Mouse (Mus musculus) heart, embryonic 10.5 days (tissue): ENCODE results near the gene Dffb. TPM values are rescaled to one million over a fixed set of nuclear protein-coding genes. Genes with fewer than 3 reads are reported as not detected.
"Not testable (repeated sequence)": the region's sequence is repeated elsewhere in the genome, so short reads cannot be mapped to it uniquely, and the experiment has no call there.

ENCODE experiments used
- DNase-seq: peaks from one replicate; pipeline ENCODE4 v3.0.0-alpha.2; 2017; ENCODE audit warnings: low spot score
- H3K27ac ChIP-seq: fragments of 300-500 bp; sonication (generic); 2 replicates; pipeline ENCODE4 v1.5.1; 2016; ENCODE audit warnings: mild to moderate bottlenecking
- H3K27me3 ChIP-seq: fragments of 300-500 bp; sonication (generic); 2 replicates; pipeline ENCODE4 v1.6.1; 2016; ENCODE audit warnings: mild to moderate bottlenecking; ENCODE audit not compliant: poor library complexity, insufficient read depth, severe bottlenecking
- H3K36me3 ChIP-seq: fragments of 300-500 bp; sonication (generic); 2 replicates; pipeline ENCODE4 v1.6.1; 2016; ENCODE audit warnings: mild to moderate bottlenecking, moderate library complexity
- H3K4me1 ChIP-seq: fragments of 300-500 bp; sonication (generic); 2 replicates; pipeline ENCODE4 v1.6.1; 2016; ENCODE audit warnings: mild to moderate bottlenecking
- H3K4me3 ChIP-seq: fragments of 300-500 bp; sonication (generic); 2 replicates; pipeline ENCODE4 v1.5.1; 2016; ENCODE audit warnings: mild to moderate bottlenecking, moderate library complexity
- H3K9me3 ChIP-seq: fragments of 300-500 bp; sonication (generic); 2 replicates; pipeline ENCODE4 v1.6.1; 2016; ENCODE audit warnings: mild to moderate bottlenecking, moderate library complexity
- WGBS: fragments of 180-500 bp; shearing (Covaris S2); methylation state at CpG from one replicate; pipeline ENCODE4 v1.1.7; 2016; 5-methylcytosine and 5-hydroxymethylcytosine counted together
- polyA plus RNA-seq: library from polyadenylated mRNA; unstranded; fragments of >200 nt; fragmentation: Nextera tagmentation; extraction: Ambion mirVana; gene quantifications from 2 replicates; pipeline ENCODE4 v1.2.1, GENCODE M21; 2016

Dffb gene
- polyA plus RNA-seq, 1 experiment from 2014 or later = 9.3 TPM

DNA sequence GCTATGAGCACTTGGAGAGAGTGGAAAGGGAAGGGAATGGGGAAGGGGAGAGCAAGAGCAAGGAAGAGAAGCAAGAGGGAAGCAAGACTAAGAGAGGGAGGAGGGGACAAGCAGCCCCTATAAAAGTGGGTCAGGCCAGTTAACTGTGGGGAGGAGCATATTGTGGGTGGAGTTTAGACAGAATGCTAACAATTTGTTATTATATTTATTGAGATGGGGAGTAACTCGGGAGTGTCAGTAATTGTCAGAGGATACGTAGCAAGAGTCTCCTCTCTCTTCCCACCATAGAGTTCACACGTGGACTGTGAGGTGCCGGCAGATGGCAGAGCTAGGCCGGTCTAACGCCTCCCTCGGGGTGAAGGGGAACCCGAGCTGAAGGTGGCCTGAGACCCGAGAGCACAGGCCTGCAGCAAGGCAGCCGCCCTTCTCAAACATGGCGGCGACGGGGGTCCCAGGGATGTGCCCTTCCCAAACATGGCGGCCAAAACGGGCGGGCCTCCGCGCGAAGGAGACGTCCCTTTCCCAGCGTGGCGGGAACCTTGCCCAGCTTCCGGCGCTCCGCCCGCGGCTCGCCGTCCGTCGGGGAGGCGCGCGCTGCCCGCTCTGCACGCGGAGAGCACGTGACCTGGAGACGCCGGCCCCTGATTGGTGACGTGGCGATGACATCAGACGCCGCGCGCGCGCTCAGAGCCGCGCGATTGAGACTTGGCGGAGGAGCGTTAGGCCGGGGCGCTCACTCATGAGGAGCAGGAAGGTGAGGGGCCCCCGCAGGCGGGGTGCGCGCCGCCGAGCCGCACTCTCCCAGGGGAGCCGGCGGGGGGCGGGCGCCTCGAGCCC, 18.1 kb downstream of the Dffb start, which contains the start of gene A430005L14Rik:
Gene A430005L14Rik, plus strand, starts transcription at position 669 of the 837 bp plus-strand sequence.
- Histone ChIP-seq H3K36me3 (peaks cover 25% of the 10 kb centered on the region), H3K4me1 (peaks cover 19% of the 10 kb centered on the region), H3K9me3 (no peaks in the 10 kb centered on the region), H3K27ac (peak within 1 kb of the TSS; percentile 91), H3K4me3 (peak within 1 kb of the TSS; percentile 71), H3K27me3 (peaks cover 30% of the 10 kb centered on the region)
- peak; percentile 98 for DNase-seq
- WGBS = 2% methylated on average over 65 of the region's 67 CpGs

DNA sequence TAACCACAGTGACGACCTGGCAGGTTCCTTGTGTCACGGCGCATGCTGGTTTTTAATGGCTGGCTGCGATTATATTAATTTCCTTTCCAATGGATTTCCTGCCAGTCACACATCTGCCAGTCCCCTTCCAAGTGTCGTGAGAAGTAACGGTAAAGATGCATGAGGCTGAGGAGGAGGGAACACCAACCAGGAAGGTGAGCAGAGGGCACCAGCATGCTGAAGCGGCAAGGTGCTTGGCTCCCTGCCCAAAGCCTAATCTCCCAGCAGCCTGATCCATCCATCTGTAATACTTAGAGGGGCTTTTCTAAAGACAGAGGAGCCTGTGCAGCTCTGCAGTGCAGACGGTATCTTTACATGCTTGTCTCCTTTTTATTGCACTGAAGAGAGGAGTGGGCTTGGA, 19.3 kb downstream of the Dffb start:
- no peak for DNase-seq
- H3K4me1 ChIP-seq = peaks cover 19% of the 10 kb centered on the region
- peaks cover 32% of the 10 kb centered on the region for H3K27me3 ChIP-seq
- H3K36me3 ChIP-seq = peaks cover 13% of the 10 kb centered on the region
- no peak overlapping the region for H3K4me3 ChIP-seq
- H3K9me3 ChIP-seq = no peaks in the 10 kb centered on the region
- H3K27ac ChIP-seq = no peak overlapping the region
- WGBS = 90% methylated on average over 8 of the region's 8 CpGs

DNA sequence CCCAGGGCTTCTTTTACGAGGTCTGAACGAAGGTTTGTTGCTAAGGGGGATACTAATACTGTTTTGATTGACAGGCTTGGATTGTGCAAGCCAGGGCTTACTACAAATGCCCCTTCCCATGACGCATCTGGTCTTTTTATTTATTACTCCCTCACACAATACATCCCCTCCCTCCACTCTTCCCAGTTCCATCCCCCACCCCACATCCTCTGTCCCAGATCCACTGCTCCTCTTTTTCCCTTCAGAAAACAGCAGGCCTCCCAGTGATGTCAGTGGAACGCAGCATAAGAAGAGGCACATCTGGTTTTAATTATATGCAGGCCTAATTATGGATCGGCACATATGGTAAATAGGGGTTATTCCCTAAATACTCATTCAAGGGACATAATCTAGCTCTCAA, 23.2 kb downstream of the Dffb start:
- H3K9me3 ChIP-seq = no peaks in the 10 kb centered on the region
- H3K36me3 ChIP-seq = no peaks in the 10 kb centered on the region
- peaks cover 58% of the 10 kb centered on the region for H3K27me3 ChIP-seq
- H3K27ac ChIP-seq = no peak overlapping the region
- H3K4me3 ChIP-seq = no peak overlapping the region
- WGBS = 58% methylated on average over 5 of the region's 5 CpGs
- no peak for DNase-seq
- 0 out of 2 replicates have a peak, but pooled peaks cover 3% of the 10 kb centered on the region for H3K4me1 ChIP-seq

DNA sequence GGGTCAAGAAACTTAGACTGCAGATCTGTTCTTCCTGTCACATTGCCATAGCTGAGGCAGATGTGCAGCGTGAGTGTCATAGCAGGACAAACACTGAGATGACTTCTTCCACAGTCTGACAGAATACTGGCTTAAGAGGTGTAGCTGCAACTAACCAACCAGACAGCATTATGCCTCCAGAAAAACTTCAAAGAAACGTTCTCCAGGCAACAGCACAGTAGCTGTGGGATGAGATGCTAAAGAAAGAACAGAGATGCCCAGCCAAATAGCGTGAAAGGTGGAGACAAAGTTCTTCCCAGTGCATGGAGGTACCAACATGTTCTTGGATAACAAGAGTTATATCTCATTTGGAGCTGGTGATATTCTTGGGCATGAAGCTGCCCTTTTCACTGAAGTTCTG, 23.8 kb downstream of the Dffb start:
- H3K9me3 ChIP-seq = no peaks in the 10 kb centered on the region
- H3K27ac ChIP-seq = no peak overlapping the region
- H3K27me3 ChIP-seq = peaks cover 64% of the 10 kb centered on the region
- H3K4me3 ChIP-seq = no peak overlapping the region
- no peak for DNase-seq
- no peaks in the 10 kb centered on the region for H3K36me3 ChIP-seq
- WGBS = 55% methylated on average over 3 of the region's 3 CpGs
- no peaks in the 10 kb centered on the region for H3K4me1 ChIP-seq

DNA sequence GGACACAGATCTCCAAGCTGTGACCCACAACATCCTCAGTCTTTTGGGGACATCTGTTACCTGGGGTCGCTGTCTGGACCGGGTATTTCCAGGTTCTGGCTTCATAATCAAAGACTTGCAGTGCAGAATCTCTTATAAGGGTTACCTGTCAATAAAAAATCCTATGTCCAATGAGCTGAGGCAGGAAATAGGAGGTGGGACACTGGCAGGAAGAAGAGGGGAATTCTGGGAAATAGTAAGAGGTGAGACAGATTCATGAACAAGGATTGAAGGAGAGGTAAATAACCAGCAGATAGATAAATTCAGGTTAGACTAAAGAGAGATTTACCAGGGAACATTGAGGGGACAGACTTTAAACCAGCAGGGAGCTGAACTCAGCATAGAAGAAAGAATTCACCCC, 24.6 kb downstream of the Dffb start:
- DNase-seq = no peak
- no peaks in the 10 kb centered on the region for H3K36me3 ChIP-seq

DNA sequence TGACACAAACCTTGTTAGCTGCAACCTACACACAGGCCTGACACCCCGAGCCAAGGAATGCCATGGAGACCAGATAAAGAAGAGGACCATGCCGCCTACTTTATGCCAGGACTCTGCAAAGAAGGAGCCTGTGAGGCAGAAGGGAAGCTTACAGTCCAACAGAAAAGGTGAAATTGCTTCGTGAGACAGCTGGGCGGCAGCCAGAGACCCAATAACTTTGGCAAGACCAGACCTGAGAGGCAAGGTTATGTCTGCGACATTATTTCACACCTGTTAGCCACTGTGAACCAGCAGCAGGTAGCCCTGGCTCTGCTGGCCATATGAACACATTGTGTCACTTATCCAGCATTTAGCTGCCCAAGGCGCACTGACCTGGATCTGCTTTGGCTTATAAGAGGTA, 29.2 kb downstream of the Dffb start:
- no peaks in the 10 kb centered on the region for H3K9me3 ChIP-seq
- H3K27ac ChIP-seq = no peak overlapping the region
- no peak overlapping the region for H3K4me3 ChIP-seq
- H3K36me3 ChIP-seq = no peaks in the 10 kb centered on the region
- peaks cover 45% of the 10 kb centered on the region for H3K27me3 ChIP-seq
- 76% methylated on average over 6 of the region's 6 CpGs for WGBS
- no peaks in the 10 kb centered on the region; the same call in 1 of the 2 replicates for H3K4me1 ChIP-seq
- no peak for DNase-seq

More for the DNA sequence above, 24.6 kb downstream of the Dffb start:
- 74% methylated on average over 2 of the region's 2 CpGs for WGBS
- no peak overlapping the region for H3K4me3 ChIP-seq
- H3K27me3 ChIP-seq = peaks cover 59% of the 10 kb centered on the region
- no peaks in the 10 kb centered on the region for H3K9me3 ChIP-seq
- no peak overlapping the region for H3K27ac ChIP-seq
- no peaks in the 10 kb centered on the region for H3K4me1 ChIP-seq

- peaks cover 41% of the 10 kb centered on the region for H3K27me3 ChIP-seq
- no peak overlapping the region for H3K4me3 ChIP-seq
- no peaks in the 10 kb centered on the region for H3K36me3 ChIP-seq
- H3K4me1 ChIP-seq = no peaks in the 10 kb centered on the region; the same call in 1 of the 2 replicates
- no peak for DNase-seq
- 44% methylated on average over 6 of the region's 6 CpGs for WGBS
- H3K9me3 ChIP-seq = no peaks in the 10 kb centered on the region
- no peak overlapping the region for H3K27ac ChIP-seq
Observed at GRCm38 (mm10) chr4:153944261-153944660, 30.7 kb downstream of the Dffb start.

GRCm38 (mm10) chr4:153943243-153943642, 31.7 kb downstream of the Dffb start:
- peaks cover 36% of the 10 kb centered on the region for H3K27me3 ChIP-seq
- DNase-seq = no peak
- 56% methylated on average over 4 of the region's 4 CpGs for WGBS

GRCm38 (mm10) chr4:153929921-153930320, 45.0 kb downstream of the Dffb start:
- no peak for DNase-seq
- H3K4me3 ChIP-seq = no peak overlapping the region
- no peaks in the 10 kb centered on the region for H3K9me3 ChIP-seq
- peaks cover 5% of the 10 kb centered on the region; the same call in 1 of the 2 replicates for H3K27me3 ChIP-seq
- no peaks in the 10 kb centered on the region for H3K4me1 ChIP-seq
- H3K27ac ChIP-seq = no peak overlapping the region
- WGBS = 71% methylated on average over 4 of the region's 4 CpGs
- H3K36me3 ChIP-seq = no peaks in the 10 kb centered on the region

More at GRCm38 (mm10) chr4:153943243-153943642, 31.7 kb downstream of the Dffb start:
- H3K27ac ChIP-seq = no peak overlapping the region
- H3K4me1 ChIP-seq = no peaks in the 10 kb centered on the region; the same call in 1 of the 2 replicates
- no peaks in the 10 kb centered on the region for H3K9me3 ChIP-seq
- H3K36me3 ChIP-seq = no peaks in the 10 kb centered on the region
- H3K4me3 ChIP-seq = no peak overlapping the region

DNA sequence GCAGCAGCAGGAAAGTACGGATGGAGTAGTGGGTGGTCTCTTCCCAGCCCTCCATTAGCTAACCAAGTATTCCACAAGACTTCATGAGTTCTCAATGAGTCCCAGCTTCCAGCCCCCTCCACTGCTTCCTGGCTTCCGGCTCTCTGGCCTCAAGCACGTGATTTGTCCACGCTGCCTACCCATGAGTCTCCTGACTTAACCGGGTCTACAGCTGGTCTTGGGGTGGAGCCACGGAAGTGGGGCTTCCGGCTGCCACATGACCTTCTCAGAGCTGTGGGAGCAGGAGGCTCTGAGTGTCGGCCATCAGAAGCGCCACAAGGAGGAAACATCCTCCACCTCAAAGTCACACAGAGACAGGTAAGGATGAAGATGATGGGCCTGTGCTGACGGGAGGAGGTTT, 45.5 kb downstream of the Dffb start:
- 70% methylated on average over 10 of the region's 10 CpGs for WGBS
- no peaks in the 10 kb centered on the region for H3K4me1 ChIP-seq
- H3K27me3 ChIP-seq = peaks cover 5% of the 10 kb centered on the region; the same call in 1 of the 2 replicates
- no peak for DNase-seq
- H3K36me3 ChIP-seq = no peaks in the 10 kb centered on the region
- no peak overlapping the region for H3K4me3 ChIP-seq
- H3K27ac ChIP-seq = no peak overlapping the region
- H3K9me3 ChIP-seq = no peaks in the 10 kb centered on the region

- no peak for DNase-seq
- H3K36me3 ChIP-seq = no peaks in the 10 kb centered on the region
- H3K27ac ChIP-seq = no peak overlapping the region
- H3K27me3 ChIP-seq = peaks cover 5% of the 10 kb centered on the region; the same call in 1 of the 2 replicates
- H3K4me3 ChIP-seq = no peak overlapping the region
- 79% methylated on average over 11 of the region's 11 CpGs for WGBS
- H3K4me1 ChIP-seq = no peaks in the 10 kb centered on the region
- no peaks in the 10 kb centered on the region for H3K9me3 ChIP-seq
Observed at GRCm38 (mm10) chr4:153928772-153929299, 46.1 kb downstream of the Dffb start.

DNA sequence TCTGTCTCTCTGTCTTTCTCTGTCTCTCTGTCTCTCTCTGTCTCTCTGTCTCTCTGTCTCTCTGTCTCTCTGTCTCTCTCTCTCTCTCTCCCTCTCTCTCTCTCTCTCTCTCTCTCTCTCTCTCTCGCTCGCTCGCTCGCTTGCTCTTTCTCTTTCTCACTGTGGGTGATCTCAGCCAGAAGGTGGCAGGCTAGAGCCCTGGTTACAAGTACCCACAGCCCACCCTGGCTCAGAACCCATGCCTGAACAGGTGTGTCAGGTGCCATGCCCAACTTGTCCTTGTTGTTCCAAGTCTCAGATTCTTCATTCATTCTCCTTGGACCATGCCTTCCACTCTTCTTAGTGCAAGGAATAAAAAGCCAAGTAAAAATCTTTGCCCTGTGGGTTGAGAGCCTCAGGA, 52.8 kb downstream of the Dffb start:
- not testable (repeated sequence) for H3K27ac ChIP-seq, DNase-seq, H3K36me3 ChIP-seq, H3K9me3 ChIP-seq, H3K4me1 ChIP-seq, H3K4me3 ChIP-seq
- H3K27me3 ChIP-seq = peaks cover 23% of the 10 kb centered on the region; the same call in 1 of the 2 replicates
- WGBS = 44% methylated on average over 4 of the region's 4 CpGs

DNA sequence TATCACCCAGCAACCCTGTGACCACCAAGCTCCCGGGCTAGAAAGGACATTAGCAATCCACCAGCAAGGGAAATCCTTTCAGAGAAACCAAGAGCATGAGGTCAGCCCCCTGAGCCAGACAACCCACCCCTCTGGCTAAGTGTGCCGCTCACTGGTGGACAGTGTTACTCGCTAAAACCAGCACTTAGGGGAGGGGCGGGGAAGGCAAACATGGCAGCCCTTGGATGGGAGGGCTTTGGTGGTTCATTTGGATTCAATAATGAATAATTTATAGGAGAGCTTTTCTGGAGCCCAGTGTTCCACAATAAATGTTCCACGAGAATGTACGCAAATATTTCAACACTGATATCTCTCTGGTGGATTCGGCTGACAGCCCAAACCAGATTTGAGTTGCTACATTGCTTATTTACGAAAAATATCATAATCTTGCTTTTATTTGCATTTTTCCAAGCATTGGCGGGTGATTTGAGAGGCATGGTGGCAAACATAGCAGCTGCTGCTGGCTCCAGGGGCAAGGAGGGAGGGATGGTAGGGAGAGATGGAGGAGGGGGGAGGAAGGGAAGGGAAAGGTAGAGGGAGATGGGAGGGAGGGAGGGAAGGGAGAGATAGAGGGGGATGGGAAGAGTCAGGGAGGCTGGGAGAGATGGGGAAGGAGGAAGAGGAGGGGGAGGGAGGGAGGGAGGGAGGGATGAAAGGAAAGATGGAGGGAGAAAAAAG, 54.3 kb downstream of the Dffb start:
- no peak for DNase-seq
- H3K27me3 ChIP-seq = peaks cover 23% of the 10 kb centered on the region; the same call in 1 of the 2 replicates
- no peak overlapping the region for H3K27ac ChIP-seq
- no peaks in the 10 kb centered on the region for H3K4me1 ChIP-seq
- no peaks in the 10 kb centered on the region for H3K36me3 ChIP-seq
- H3K4me3 ChIP-seq = no peak overlapping the region
- H3K9me3 ChIP-seq = no peaks in the 10 kb centered on the region
- WGBS = 67% methylated on average over 9 of the region's 9 CpGs
